Mouse (Mus musculus) cerebellum, postnatal 4 days (tissue): ENCODE results near the gene Phlpp1.

Source experiments
- DNase-seq, 2 experiments: peaks; one replicate each; pipeline ENCODE4 v3.0.0; 2022; ENCODE audit warnings: low spot score in 2 of 2, mixed read lengths in 1 of 2

Gene Phlpp1

GRCm38 (mm10) chr1:106193487-106193886, 21.9 kb downstream of the Phlpp1 start:
- no peak for DNase-seq

DNA sequence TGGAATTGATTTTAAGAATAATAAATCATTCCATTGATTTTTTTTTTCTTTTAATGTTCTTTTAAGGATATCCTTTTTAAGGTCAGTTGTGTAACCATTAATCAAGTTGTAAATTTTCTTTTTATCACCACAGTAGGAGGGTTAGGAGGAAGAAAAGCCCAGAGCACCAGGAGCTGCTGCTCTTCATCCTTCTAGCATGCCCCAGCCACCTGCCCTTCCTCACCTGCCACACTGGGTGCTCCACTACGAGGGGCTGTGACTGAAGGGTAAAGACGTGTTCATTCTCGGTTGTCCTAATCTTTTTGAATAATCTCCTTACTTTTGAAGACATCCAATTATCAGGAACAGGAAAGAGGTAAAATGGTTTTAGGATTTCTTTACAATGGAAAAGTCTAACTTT, 22.7 kb downstream of the Phlpp1 start:
- DNase-seq = no peak

DNA sequence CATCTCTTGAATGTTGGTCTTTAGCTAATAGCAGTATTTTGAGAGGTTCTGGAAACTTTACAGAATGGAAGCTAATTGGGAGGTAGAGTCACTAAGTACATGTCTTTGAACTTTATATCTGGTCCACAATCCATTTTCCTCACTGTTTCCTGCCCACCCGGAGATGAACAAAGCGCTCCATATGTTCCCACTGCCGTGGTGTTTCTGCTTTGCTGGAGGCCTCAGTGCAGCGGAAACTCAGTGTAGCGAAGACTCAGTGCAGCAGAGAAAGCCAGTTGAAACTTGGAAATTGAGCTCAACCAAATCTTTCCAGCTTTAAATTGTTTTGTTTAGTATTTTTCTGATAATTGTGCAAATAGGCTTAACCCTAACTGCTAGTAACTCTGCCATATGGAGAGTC, 26.4 kb downstream of the Phlpp1 start:
- no peak for DNase-seq

- DNase-seq = no peak
These were observed 27.6 kb downstream of the Phlpp1 start for GRCm38 (mm10) chr1:106199109-106199508.

GRCm38 (mm10) chr1:106199686-106200085, 28.1 kb downstream of the Phlpp1 start:
- DNase-seq = peak in 1 of 2 experiments; percentile 41

GRCm38 (mm10) chr1:106201025-106201424, 29.5 kb downstream of the Phlpp1 start:
- no peak for DNase-seq

- DNase-seq = no peak
These were observed 30.4 kb downstream of the Phlpp1 start for GRCm38 (mm10) chr1:106201929-106202328.

- no peak for DNase-seq
These were observed 32.4 kb downstream of the Phlpp1 start for GRCm38 (mm10) chr1:106203942-106204341.

GRCm38 (mm10) chr1:106204350-106204749, 32.8 kb downstream of the Phlpp1 start:
- no peak for DNase-seq

- DNase-seq = no peak
These were observed 37.0 kb downstream of the Phlpp1 start for GRCm38 (mm10) chr1:106208581-106208980.

DNA sequence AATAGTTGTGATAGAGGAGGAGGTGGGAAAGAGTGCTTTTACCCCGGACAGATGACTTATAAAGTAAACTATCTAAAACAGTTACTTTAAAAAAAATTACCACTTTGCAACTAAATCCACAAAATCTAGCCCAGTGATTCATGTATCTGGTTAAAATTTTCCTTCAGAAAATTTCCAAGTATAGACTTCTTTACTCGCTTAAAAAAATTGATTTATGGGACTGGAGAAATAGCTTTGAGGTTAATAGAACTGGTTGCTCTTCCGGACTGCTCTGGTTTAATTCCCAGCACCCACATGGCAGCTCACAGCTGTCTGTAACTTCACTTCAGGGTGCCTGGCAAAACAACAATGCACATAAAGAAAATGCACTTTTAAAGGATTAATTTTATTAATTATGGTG, 38.9 kb downstream of the Phlpp1 start:
- DNase-seq = no peak

DNA sequence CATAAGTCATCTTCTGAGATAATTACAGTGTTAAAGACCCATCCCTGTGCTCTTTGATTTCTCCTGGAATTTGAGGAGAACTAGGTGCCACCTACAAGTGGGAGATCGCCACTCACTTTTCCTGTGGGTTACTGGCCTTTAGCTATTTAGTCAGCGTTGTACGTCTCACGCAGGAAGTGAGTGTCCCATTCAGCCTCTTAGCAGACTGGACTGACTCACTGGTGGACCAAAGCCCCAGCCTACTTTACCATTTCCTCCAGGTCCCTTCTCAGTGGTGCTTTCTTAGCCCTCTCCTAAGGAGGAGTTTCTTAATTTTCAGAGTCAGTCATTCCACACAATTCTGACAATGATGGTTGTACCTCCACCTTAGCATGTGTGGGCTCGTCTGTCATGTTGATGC, 39.6 kb downstream of the Phlpp1 start:
- no peak for DNase-seq

- DNase-seq = no peak
These were observed 48.9 kb downstream of the Phlpp1 start for GRCm38 (mm10) chr1:106220431-106220830.

DNA sequence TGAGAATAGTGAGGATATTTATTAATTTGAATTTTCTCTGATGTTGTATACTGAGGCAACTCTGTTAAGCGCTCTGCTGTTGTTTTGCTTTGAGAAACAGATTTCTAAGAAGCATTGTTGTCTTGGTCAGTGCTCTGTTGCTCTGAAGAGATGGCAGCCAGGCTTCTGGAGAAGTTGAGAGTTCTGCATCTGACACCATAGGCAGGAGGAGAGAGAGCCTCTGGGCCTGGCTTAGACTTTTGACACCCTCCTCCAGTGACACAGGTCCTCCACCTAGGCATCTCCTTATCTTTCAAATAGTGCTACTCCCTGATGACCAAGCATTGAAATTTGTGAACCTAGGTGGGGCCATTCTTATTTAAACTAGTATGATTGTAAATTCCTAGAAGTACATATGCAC, 49.8 kb downstream of the Phlpp1 start:
- no peak for DNase-seq

- DNase-seq = no peak
These were observed 50.4 kb downstream of the Phlpp1 start for GRCm38 (mm10) chr1:106221964-106222363.

DNA sequence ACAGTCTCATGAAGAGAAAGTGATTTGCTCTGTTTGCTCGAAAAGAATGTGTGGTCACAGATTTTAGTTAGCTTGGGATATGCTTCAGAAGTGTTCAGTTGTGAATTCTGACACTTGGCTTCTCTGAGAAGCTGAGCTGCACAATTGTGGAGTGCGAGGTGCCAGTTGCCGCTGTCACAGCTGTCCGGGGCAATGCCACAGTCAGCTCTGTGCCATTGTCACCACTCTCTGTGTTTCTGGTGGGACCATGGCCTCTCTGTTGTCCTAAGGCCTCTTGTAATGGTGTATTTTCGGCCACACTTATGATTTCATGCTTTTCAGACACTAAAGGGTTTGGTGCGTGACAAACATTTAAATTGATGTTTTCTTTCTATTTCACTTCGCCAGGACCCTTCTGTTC, 55.1 kb downstream of the Phlpp1 start:
- no peak for DNase-seq

- no peak for DNase-seq
These were observed 58.8 kb downstream of the Phlpp1 start for GRCm38 (mm10) chr1:106230313-106230712.

- DNase-seq = no peak
These were observed 59.8 kb downstream of the Phlpp1 start for GRCm38 (mm10) chr1:106231345-106231744.

GRCm38 (mm10) chr1:106231805-106232459, 60.4 kb downstream of the Phlpp1 start:
- DNase-seq = no peak

DNA sequence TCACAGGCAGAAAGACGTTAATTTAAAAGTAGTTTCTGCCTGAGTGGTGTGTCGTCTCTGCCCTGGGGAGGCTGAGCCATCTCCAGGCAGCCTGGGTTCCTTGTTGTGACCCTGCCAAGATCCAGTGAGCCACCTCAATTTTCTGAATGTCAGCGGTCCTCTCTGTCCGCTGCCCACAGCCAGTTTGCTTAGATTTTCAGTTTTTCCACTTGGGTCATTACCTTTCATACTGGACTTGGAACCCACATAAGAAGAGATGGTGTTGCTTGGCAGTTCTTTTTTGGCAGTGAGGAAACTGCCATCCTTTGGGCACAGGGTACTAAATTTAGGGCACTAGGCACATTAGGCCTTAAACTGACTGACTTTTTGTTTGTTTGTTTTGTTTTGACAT, 60.9 kb downstream of the Phlpp1 start:
- no peak for DNase-seq

DNA sequence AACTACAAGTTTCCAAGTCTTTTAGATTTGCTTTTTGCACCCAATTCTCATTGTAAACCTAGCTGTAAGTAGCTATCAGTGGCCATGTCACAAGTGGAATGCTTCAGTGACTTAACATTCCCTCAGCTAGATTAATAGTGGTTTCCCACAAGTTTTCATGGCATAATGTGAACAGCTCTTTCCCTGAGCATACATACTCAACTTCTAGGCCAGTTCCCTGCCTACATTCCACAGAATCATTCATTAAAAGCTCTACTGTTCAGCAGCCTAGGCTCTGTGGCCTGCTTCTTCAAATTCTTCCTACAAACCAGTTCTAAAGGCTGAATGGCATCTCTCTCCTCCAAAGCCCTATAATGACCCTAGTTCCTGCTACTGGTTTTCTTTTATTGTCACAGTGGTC, 65.4 kb downstream of the Phlpp1 start:
- DNase-seq = no peak

DNA sequence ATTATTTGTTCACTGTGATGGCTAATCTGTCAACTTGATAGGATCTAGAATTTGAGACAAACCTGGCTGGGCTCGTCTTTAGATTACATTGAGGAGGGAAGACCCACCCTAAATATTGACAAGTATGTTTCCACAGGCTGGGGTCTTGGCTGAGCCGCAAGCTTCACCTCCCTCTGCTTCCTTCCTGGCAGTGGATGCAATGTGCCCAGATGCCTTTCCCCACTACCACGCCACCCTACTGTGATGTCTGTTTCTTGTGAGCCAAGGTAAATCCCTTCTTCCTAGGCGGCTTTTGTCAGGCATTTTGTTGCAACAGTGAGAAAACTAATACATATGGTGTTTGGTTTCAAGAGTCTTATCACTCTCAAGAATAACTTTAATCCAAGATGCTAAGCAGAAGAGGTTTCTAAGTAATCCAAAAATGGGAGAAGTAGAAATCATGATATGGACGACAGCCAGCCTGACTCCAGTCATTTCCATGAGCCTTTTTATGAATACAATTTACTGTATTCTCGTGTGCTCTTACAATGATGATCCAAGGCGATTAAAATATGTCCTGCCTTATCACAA, 68.6 kb downstream of the Phlpp1 start:
- DNase-seq = peak in 1 of 2 experiments; percentile 17

- no peak for DNase-seq
These were observed 69.5 kb downstream of the Phlpp1 start for GRCm38 (mm10) chr1:106241059-106241458.

DNA sequence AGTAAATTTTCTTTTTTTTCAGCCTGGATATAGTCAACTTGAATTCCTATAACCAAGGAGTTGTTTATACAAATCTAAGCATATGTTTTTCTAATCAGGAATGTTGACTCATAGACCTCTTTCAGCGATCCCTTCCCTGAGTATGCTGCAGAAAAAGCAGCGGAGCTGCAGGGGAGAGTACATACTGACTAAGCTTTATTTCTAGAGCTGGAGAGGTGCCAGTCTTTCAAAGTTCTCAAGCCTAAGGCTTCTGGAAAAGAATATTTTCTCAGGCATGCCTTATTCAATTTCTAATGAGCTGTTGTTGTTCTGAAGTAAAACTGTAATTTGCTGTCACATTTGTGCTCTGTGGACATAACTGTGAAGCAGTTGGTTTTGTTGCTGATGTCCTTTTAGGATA, 70.6 kb downstream of the Phlpp1 start:
- no peak for DNase-seq
